Mouse (Mus musculus) limb, embryonic 10.5 days (tissue): ENCODE results near the gene Unc119. TPM values are rescaled to one million over a fixed set of nuclear protein-coding genes. Genes with fewer than 3 reads are reported as not detected.

Source experiments
- DNase-seq: peaks from one replicate; pipeline ENCODE4 v3.0.0-alpha.2; 2017; ENCODE audit warnings: low spot score
- H3K27ac ChIP-seq: fragments of 300-500 bp; sonication (generic); 2 replicates; pipeline ENCODE4 v1.5.1; 2016; ENCODE audit warnings: mild to moderate bottlenecking
- H3K27me3 ChIP-seq: fragments of 300-500 bp; sonication (generic); 2 replicates; pipeline ENCODE4 v1.6.1; 2016; ENCODE audit warnings: low read depth, mild to moderate bottlenecking; ENCODE audit not compliant: poor library complexity, severe bottlenecking
- H3K36me3 ChIP-seq: fragments of 300-500 bp; sonication (generic); 2 replicates; pipeline ENCODE4 v1.6.1; 2016; ENCODE audit warnings: mild to moderate bottlenecking, moderate library complexity
- H3K4me1 ChIP-seq: fragments of 300-500 bp; sonication (generic); 2 replicates; pipeline ENCODE4 v1.6.1; 2016
- H3K4me3 ChIP-seq: fragments of 300-500 bp; sonication (generic); 2 replicates; pipeline ENCODE4 v1.5.1; 2016; ENCODE audit warnings: mild to moderate bottlenecking, moderate library complexity
- H3K9me3 ChIP-seq: fragments of 300-500 bp; sonication (generic); replicated peaks from 2 replicates; pipeline ENCODE4 v1.6.1; 2016; ENCODE audit warnings: mild to moderate bottlenecking
- WGBS: fragments of 180-500 bp; shearing (Covaris S2); methylation state at CpG from one replicate; pipeline ENCODE4 v1.1.7; 2016; 5-methylcytosine and 5-hydroxymethylcytosine counted together
- polyA plus RNA-seq: library from polyadenylated mRNA; unstranded; fragments of >200 nt; fragmentation: Nextera tagmentation; extraction: Ambion mirVana; gene quantifications from 2 replicates; pipeline ENCODE4 v1.2.1, GENCODE M21; 2016

Unc119 gene
- polyA plus RNA-seq, 1 experiment from 2014 or later, result 83.0 TPM

- Histone ChIP-seq H3K27ac (no peak overlapping the region), H3K27me3 (no peaks in the 10 kb centered on the region), H3K4me3 (no peak overlapping the region), H3K36me3 (peaks cover 61% of the 10 kb centered on the region), H3K9me3 (no peaks in the 10 kb centered on the region), H3K4me1 (peaks cover 28% of the 10 kb centered on the region)
- WGBS, result 95% methylated on average over 12 of the region's 12 CpGs
- no peak for DNase-seq
These were observed 18.3 kb upstream of the Unc119 start for GRCm38 (mm10) chr11:78324965-78325364.

DNA sequence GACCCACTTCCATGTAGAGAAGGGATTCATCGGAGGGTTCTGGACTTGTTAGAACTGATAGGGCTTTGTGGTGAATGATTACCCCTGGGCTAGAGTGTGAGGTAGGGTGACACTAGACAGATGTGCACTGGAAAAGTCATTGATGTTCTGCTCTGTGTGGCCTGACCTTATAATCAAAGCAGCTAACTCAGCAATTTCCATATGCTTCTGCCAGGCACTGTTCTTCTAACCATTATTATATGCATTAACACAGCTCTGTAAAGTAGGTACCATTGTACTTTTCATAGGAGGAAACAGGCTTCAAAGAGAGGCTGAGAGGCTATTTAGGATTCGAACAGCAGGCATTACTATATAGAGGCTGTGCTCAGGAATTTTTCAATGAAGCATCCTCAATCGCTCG lies 16.1 kb upstream of the Unc119 start:
- no peak overlapping the region for H3K4me3 ChIP-seq
- no peak overlapping the region for H3K27ac ChIP-seq
- H3K4me1 ChIP-seq, result peaks cover 25% of the 10 kb centered on the region
- DNase-seq, result no peak
- H3K36me3 ChIP-seq, result peaks cover 47% of the 10 kb centered on the region
- 96% methylated on average over 4 of the region's 4 CpGs for WGBS
- no peaks in the 10 kb centered on the region for H3K27me3 ChIP-seq
- no peaks in the 10 kb centered on the region for H3K9me3 ChIP-seq

GRCm38 (mm10) chr11:78327634-78328511 lies 15.4 kb upstream of the Unc119 start, which contains the start of gene Pigs:
TSS of gene Pigs (plus strand) at chr11:78328415.
- peaks cover 47% of the 10 kb centered on the region for H3K36me3 ChIP-seq
- H3K27me3 ChIP-seq, result no peaks in the 10 kb centered on the region
- peak within 1 kb of the TSS; percentile 89 for H3K27ac ChIP-seq
- peak within 1 kb of the TSS; percentile 94 for H3K4me3 ChIP-seq
- peak; percentile 96 for DNase-seq
- no peaks in the 10 kb centered on the region for H3K9me3 ChIP-seq
- 16% methylated on average over 37 of the region's 37 CpGs for WGBS
- peaks cover 19% of the 10 kb centered on the region for H3K4me1 ChIP-seq

DNA sequence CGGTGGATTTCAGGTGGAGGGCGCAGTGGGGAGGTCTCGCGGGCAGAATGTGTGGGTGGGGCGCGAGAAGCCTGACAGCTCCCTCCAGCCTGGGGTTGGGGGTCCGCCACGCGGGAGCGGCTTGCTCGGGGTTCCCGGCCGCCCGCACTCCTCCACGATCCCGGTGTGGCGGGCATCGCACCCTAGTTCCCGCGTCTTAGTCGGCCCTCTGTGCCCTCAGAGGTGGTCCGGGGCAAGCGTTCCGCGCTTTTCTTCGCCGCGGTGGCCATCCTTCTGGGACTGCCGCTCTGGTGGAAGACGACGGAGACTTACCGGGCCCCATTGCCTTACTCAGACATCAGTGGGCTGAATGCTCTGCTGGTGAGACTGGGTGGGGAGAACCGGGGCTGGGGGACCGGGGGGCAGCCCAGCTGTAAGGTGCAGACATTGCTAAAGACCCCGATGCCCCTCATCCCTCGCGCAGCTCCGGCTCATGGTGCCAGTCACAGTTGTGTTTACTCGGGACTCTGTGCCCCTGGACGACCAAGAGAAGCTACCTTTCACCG lies 14.7 kb upstream of the Unc119 start:
- WGBS, result 2% methylated on average over 41 of the region's 41 CpGs
- H3K36me3 ChIP-seq, result peaks cover 49% of the 10 kb centered on the region

GRCm38 (mm10) chr11:78332676-78333075 lies 10.6 kb upstream of the Unc119 start:
- no peak overlapping the region for H3K4me3 ChIP-seq
- H3K9me3 ChIP-seq, result no peaks in the 10 kb centered on the region
- H3K4me1 ChIP-seq, result peaks cover 12% of the 10 kb centered on the region
- 96% methylated on average over 12 of the region's 12 CpGs for WGBS
- no peak for DNase-seq
- H3K27me3 ChIP-seq, result no peaks in the 10 kb centered on the region
- no peak overlapping the region for H3K27ac ChIP-seq
- peaks cover 62% of the 10 kb centered on the region for H3K36me3 ChIP-seq

More for the DNA sequence above, 14.7 kb upstream of the Unc119 start:
- H3K9me3 ChIP-seq, result no peaks in the 10 kb centered on the region
- H3K27ac ChIP-seq, result peak overlapping the region; percentile 89
- peak overlapping the region; percentile 94 for H3K4me3 ChIP-seq
- DNase-seq, result no peak
- H3K27me3 ChIP-seq, result no peaks in the 10 kb centered on the region
- peaks cover 12% of the 10 kb centered on the region for H3K4me1 ChIP-seq

- Histone ChIP-seq H3K27ac (no peak overlapping the region), H3K36me3 (peaks cover 73% of the 10 kb centered on the region), H3K9me3 (no peaks in the 10 kb centered on the region), H3K4me1 (peaks cover 6% of the 10 kb centered on the region), H3K27me3 (no peaks in the 10 kb centered on the region), H3K4me3 (no peak overlapping the region)
- WGBS, result 89% methylated on average over 5 of the region's 5 CpGs
- no peak for DNase-seq
These were observed 9.3 kb upstream of the Unc119 start for GRCm38 (mm10) chr11:78333992-78334391.

GRCm38 (mm10) chr11:78337040-78337439 lies 6.2 kb upstream of the Unc119 start:
- H3K27me3 ChIP-seq, result no peaks in the 10 kb centered on the region
- H3K4me1 ChIP-seq, result no peaks in the 10 kb centered on the region
- DNase-seq, result no peak
- WGBS, result 95% methylated on average over 8 of the region's 8 CpGs
- H3K9me3 ChIP-seq, result no peaks in the 10 kb centered on the region
- peaks cover 94% of the 10 kb centered on the region for H3K36me3 ChIP-seq
- no peak overlapping the region for H3K27ac ChIP-seq
- no peak overlapping the region for H3K4me3 ChIP-seq

DNA sequence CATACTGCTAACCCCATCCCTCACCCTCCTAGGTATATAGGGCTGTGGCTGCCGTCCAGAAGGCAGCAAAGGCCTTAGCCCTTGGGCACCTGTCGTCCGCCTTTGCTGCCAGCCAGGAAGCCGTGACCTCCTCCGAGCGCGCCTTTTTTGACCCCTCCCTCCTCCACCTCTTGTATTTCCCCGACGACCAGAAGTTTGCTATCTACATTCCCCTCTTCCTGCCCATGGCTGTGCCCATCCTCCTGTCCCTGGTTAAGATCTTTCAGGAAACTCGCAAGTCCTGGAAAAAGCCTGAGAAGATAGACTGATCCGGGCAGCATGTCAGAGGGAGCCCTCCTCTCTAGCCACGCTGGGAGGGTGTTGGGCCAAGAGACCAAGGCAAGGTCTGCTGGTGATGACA lies 1.6 kb upstream of the Unc119 start:
- Histone ChIP-seq H3K9me3 (no peaks in the 10 kb centered on the region), H3K27ac (no peak overlapping the region), H3K4me1 (peaks cover 31% of the 10 kb centered on the region), H3K27me3 (no peaks in the 10 kb centered on the region), H3K4me3 (no peak overlapping the region), H3K36me3 (peaks cover 60% of the 10 kb centered on the region)
- DNase-seq, result no peak
- 86% methylated on average over 12 of the region's 12 CpGs for WGBS

- peaks cover 59% of the 10 kb centered on the region for H3K36me3 ChIP-seq
- peak overlapping the region; percentile 96 for H3K4me3 ChIP-seq
- peak overlapping the region; percentile 98 for H3K27ac ChIP-seq
- no peak for DNase-seq
- H3K4me1 ChIP-seq, result peaks cover 45% of the 10 kb centered on the region
- WGBS, result 85% methylated on average over 6 of the region's 6 CpGs
- H3K27me3 ChIP-seq, result no peaks in the 10 kb centered on the region
- H3K9me3 ChIP-seq, result no peaks in the 10 kb centered on the region
These were observed 1.1 kb downstream of the Unc119 start for GRCm38 (mm10) chr11:78344328-78344889.

DNA sequence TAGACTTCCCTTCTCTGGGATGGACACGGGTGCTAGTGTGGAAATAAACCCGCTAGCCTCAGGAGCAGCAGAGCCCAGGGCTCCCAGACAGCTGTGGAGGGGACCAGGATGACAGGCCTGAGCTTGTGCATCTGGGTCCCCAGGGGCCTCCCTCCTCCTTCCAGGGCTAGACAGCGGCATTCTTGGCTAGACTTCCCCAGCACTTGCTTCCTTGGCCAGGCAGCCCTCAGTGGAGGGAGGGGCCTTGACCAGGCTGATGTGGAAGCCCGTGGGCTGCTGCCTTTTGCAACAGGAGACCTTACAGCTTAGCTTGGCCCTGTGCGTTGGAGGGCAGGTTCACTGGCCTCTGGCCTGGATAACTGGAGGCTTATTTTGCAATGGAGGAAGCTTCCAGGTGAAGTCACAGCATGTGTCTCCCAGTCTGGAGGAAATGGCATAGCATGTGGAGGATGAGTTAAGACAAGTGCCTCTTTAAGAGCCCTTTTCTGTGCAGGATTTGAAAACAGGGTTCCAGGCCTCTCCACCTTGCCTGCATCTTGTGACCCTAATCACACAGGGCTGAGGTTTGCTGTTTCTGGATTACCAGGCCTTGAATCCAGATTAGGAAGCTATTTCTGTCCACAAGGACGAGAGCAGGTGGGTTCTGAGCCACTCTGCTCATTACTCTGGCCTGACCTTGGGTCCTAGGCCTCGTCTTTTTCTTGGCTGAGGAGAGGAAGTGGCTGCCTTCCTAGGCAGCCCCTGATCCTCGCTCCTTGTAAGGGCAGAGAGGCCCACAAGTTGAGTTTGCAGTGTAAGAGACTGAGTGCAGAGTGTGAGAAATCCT lies 1.8 kb downstream of the Unc119 start:
- H3K27ac ChIP-seq, result peak overlapping the region; percentile 37; the same call in 1 of the 2 replicates
- H3K4me1 ChIP-seq, result peaks cover 47% of the 10 kb centered on the region
- H3K4me3 ChIP-seq, result peak overlapping the region; percentile 24; the same call in 1 of the 2 replicates
- no peaks in the 10 kb centered on the region for H3K27me3 ChIP-seq
- H3K9me3 ChIP-seq, result no peaks in the 10 kb centered on the region
- DNase-seq, result no peak
- H3K36me3 ChIP-seq, result peaks cover 59% of the 10 kb centered on the region
- 70% methylated on average over 8 of the region's 8 CpGs for WGBS

- Histone ChIP-seq H3K4me1 (peaks cover 47% of the 10 kb centered on the region), H3K27ac (peak overlapping the region; percentile 37; the same call in 1 of the 2 replicates), H3K9me3 (no peaks in the 10 kb centered on the region), H3K27me3 (no peaks in the 10 kb centered on the region), H3K4me3 (no peak overlapping the region), H3K36me3 (peaks cover 54% of the 10 kb centered on the region)
- 85% methylated on average over 7 of the region's 7 CpGs for WGBS
- DNase-seq, result no peak
These were observed 2.5 kb downstream of the Unc119 start for GRCm38 (mm10) chr11:78345801-78346200.

DNA sequence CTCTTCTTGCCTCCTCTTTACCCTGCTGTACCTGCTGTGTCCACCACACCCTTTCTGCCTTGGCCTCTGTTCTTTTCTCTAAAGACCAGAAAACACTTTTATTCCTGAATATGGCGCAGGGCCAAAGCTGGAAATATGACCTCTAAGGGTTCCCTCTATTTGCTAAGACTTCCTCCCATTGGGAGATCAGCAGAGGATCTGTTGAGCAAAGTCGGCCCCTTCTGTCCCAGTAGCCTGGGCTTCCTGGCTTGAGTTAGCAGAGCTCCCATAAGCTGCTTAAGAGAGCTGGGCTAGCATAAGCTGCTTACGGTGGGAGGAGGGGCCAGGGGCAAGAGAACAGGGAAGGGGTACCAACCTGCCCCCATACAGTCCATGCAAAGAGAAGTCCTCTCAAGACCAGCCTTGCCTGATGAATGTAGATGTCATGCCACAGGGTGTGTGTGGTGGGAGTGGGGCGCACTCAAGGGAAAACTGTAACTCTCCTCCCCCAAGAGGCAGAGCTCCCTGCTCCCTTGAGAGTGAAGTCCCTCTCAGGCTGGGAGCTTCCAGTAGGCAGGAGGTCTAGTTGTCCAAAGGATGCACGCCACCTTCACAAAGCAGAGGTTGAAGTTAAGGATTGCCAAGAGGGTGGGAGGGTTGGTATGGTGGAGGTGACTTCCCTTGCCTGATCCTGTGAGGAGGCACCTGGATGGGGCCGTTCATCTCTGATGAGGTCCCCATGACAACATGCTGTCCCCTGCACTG lies 3.2 kb downstream of the Unc119 start:
- WGBS, result 92% methylated on average over 6 of the region's 6 CpGs
- no peaks in the 10 kb centered on the region for H3K27me3 ChIP-seq
- no peak overlapping the region for H3K4me3 ChIP-seq
- DNase-seq, result no peak
- no peaks in the 10 kb centered on the region for H3K9me3 ChIP-seq
- H3K4me1 ChIP-seq, result peaks cover 47% of the 10 kb centered on the region
- H3K27ac ChIP-seq, result no peak overlapping the region
- H3K36me3 ChIP-seq, result peaks cover 48% of the 10 kb centered on the region
